Mouse (Mus musculus): ENCODE measurements around the gene Pdhb. TPM values are rescaled to one million over a fixed set of nuclear protein-coding genes. Genes with fewer than 3 reads are reported as not detected.

The Pdhb gene
- polyA plus RNA-seq, 1 experiment from 2014 or later: 285 TPM

Other genes starting within 250 kb of the Pdhb start
- gene Gm45521, start 215.7 kb downstream of the Pdhb start, polyA plus RNA-seq (2014; fragmentation: Nextera tagmentation; extraction: Ambion mirVana): not detected in 2 replicates
- 0.06 and 0.11 TPM in 2 replicates for gene Dnase1l3, start 178.5 kb downstream of the Pdhb start, polyA plus RNA-seq (2014; fragmentation: Nextera tagmentation; extraction: Ambion mirVana)
- 32.4 and 35.3 TPM in 2 replicates for gene Abhd6, start 170.1 kb downstream of the Pdhb start, polyA plus RNA-seq (2014; fragmentation: Nextera tagmentation; extraction: Ambion mirVana)
- 54.0 and 55.3 TPM in 2 replicates for gene Rpp14, start 92.7 kb downstream of the Pdhb start, polyA plus RNA-seq (2014; fragmentation: Nextera tagmentation; extraction: Ambion mirVana)
- 76.5 and 85.0 TPM in 2 replicates for gene Pxk, start 74.8 kb downstream of the Pdhb start, polyA plus RNA-seq (2014; fragmentation: Nextera tagmentation; extraction: Ambion mirVana)
- gene Kctd6, start 41.1 kb upstream of the Pdhb start, polyA plus RNA-seq (2014; fragmentation: Nextera tagmentation; extraction: Ambion mirVana): 10.8 and 12.9 TPM in 2 replicates
- not detected in 2 replicates for gene Acox2, start 86.3 kb upstream of the Pdhb start, polyA plus RNA-seq (2014; fragmentation: Nextera tagmentation; extraction: Ambion mirVana)
- 0.07 and 0.13 TPM in 2 replicates for gene Fam107a, start 145.0 kb upstream of the Pdhb start, polyA plus RNA-seq (2014; fragmentation: Nextera tagmentation; extraction: Ambion mirVana)
- not detected in 2 replicates for gene Oit1, start 205.7 kb upstream of the Pdhb start, polyA plus RNA-seq (2014; fragmentation: Nextera tagmentation; extraction: Ambion mirVana)